Comparison of ENCODE assay signal across 7 mouse cellular contexts in genomic region chr8:104022691-104023509, GRCm38 (mm10).
DNase-seq lines count a peak whose midpoint lies in the region; TF ChIP-seq lines count a peak whose summit lies in the region.

No protein-coding gene starts in this region.

- no peak for TF ChIP-seq POLR2A in CH12.LX (IDR thresholded peaks at IDR 0.05; ENCODE audit: low read depth, low read length)
- TF ChIP-seq POLR2A in heart, adult 2 months (IDR thresholded peaks at IDR 0.05; ENCODE audit: insufficient read depth, low read depth, low read length) = no peak

- no peak for TF ChIP-seq EP300 in CH12.LX (IDR thresholded peaks at IDR 0.05; ENCODE audit: low read length)
- no peak for TF ChIP-seq EP300 in heart, adult 2 months (IDR thresholded peaks at IDR 0.05; ENCODE audit: insufficient read depth, low read depth, low read length)

- H3K79me2 ChIP-seq in CH12.LX (replicated peaks; ENCODE audit: control insufficient read depth, extremely low read depth, insufficient read depth, poor library complexity, severe bottlenecking) = no peaks in the 10 kb centered on the region
- H3K79me2 ChIP-seq in heart, adult 2 months (replicated peaks; ENCODE audit: control insufficient read depth, insufficient read depth, low read length) = no peaks in the 10 kb centered on the region

- H3K27ac ChIP-seq in CH12.LX (ENCODE audit: insufficient read depth, low read depth) = no peak overlapping the region
- H3K27ac ChIP-seq in heart, adult 2 months = no peak overlapping the region
- H3K27ac ChIP-seq in limb, embryonic 10.5 days = peak overlapping the region; percentile 91

- intact Hi-C loops in heart, adult 2 months (cut with DNase I) = no loop called here

- no peaks in the 10 kb centered on the region for H3K27me3 ChIP-seq in CH12.LX (replicated peaks)
- H3K27me3 ChIP-seq in heart, adult 2 months (ENCODE audit: control insufficient read depth, insufficient read depth, low read length) = no peaks in the 10 kb centered on the region
- H3K27me3 ChIP-seq in limb, embryonic 10.5 days (ENCODE audit: low read depth, poor library complexity, severe bottlenecking) = no peaks in the 10 kb centered on the region

- 29% methylated on average over 9 of the region's 9 CpGs for WGBS in heart, adult 2 months
- WGBS in limb, embryonic 10.5 days = 19% methylated on average over 9 of the region's 9 CpGs

- no peaks in the 10 kb centered on the region for H3K9me3 ChIP-seq in CH12.LX (replicated peaks; ENCODE audit: low read length)
- H3K9me3 ChIP-seq in limb, embryonic 10.5 days (replicated peaks) = no peaks in the 10 kb centered on the region

- no peak overlapping the region for H3K4me3 ChIP-seq in CH12.LX (replicated peaks in 1 of 3; ENCODE audit: low read depth in 2 of 3, low read length in 2 of 3, poor library complexity in 1 of 3)
- H3K4me3 ChIP-seq in heart, adult 2 months = no peak overlapping the region
- H3K4me3 ChIP-seq in limb, embryonic 10.5 days = no peak overlapping the region

- H3K4me1 ChIP-seq in CH12.LX (ENCODE audit: control insufficient read depth in 1 of 2, insufficient read depth in 2 of 2) = peaks cover 6 to 24% of the 10 kb centered on the region in 2 experiments; a peak in 3 of 4 replicates
- peaks cover 3% of the 10 kb centered on the region for H3K4me1 ChIP-seq in heart, adult 2 months (ENCODE audit: control insufficient read depth, insufficient read depth, low read length)
- peaks cover 54% of the 10 kb centered on the region for H3K4me1 ChIP-seq in limb, embryonic 10.5 days

- DNase-seq in CH12.LX (ENCODE audit: extremely low read depth) = no peak
- DNase-seq in embryo, embryonic 10.5 days (ENCODE audit: low spot score) = peak; percentile 73
- DNase-seq in heart, adult 2 months = peak; percentile 41 to 67
- DNase-seq in limb, embryonic 10.5 days (ENCODE audit: low spot score) = peak; percentile 83
- DNase-seq in ovary, postnatal 36 days (ENCODE audit: low spot score) = no peak
- no peak for DNase-seq in T-cell, adult 2 months (ENCODE audit: low spot score)
- DNase-seq in kidney, postnatal 25 days = no peak

- H3K4me2 ChIP-seq in CH12.LX (ENCODE audit: insufficient read depth, low read depth, poor library complexity, severe bottlenecking) = no peak overlapping the region

- H3K36me3 ChIP-seq in CH12.LX (replicated peaks in 1 of 2; ENCODE audit: control insufficient read depth in 1 of 2, insufficient read depth in 1 of 2, low read length in 1 of 2) = no peaks in the 10 kb centered on the region
- H3K36me3 ChIP-seq in heart, adult 2 months (ENCODE audit: control insufficient read depth, insufficient read depth, low read length) = no peaks in the 10 kb centered on the region
- H3K36me3 ChIP-seq in limb, embryonic 10.5 days = no peaks in the 10 kb centered on the region

- TF ChIP-seq CTCF in CH12.LX (conservative IDR thresholded peaks at IDR 0.05 in 1 of 2, IDR thresholded peaks at IDR 0.05 in 1 of 2; ENCODE audit: low read depth in 2 of 2, low read length in 2 of 2) = no peak
- no peak for TF ChIP-seq CTCF in heart, adult 2 months (IDR thresholded peaks at IDR 0.05)

- in situ Hi-C loops in CH12.LX (cut with MboI; ENCODE audit: low pct_ligation_motif_present, low pct_unique_long_range_greater_than_20kb, low sequenced_read_pairs) = no loop called here

- no peak for TF ChIP-seq RAD21 in CH12.LX (IDR thresholded peaks at IDR 0.05; ENCODE audit: low read depth, low read length)

- dilution Hi-C loops in CH12.LX (cut with MboI; ENCODE audit: extremely low pct_ligation_motif_present, extremely low pct_unique_long_range_greater_than_20kb, low sequenced_read_pairs) = no loop called here

- no peak overlapping the region for H3K9ac ChIP-seq in CH12.LX (ENCODE audit: insufficient read depth, low read depth)
- H3K9ac ChIP-seq in heart, adult 2 months (ENCODE audit: low read depth, low read length) = no peak overlapping the region

TF ChIP-seq in CH12.LX, 34 proteins besides CTCF, POLR2A, EP300 and RAD21:
- TF ChIP-seq MAX (IDR thresholded peaks at IDR 0.05; ENCODE audit: low read length) (peak; percentile 18; the same call in 1 of the 2 replicates), MEF2A (IDR thresholded peaks at IDR 0.05; ENCODE audit: borderline replicate concordance, low read depth, low read length) (0 out of 2 replicates have a peak, but pooled peaks have one; percentile 13), JUN (IDR thresholded peaks at IDR 0.05; ENCODE audit: insufficient read depth, low read depth, low read length) (no peak)

Comparison
In these comparisons a context has a peak if more than half of its experiments do, and no peak if none do; other contexts are left out.
1. DNase-seq: peak in embryo, embryonic 10.5 days (single experiment), heart, adult 2 months (2 of 2) and limb, embryonic 10.5 days (single experiment); none in CH12.LX (single experiment), ovary, postnatal 36 days (single experiment), T-cell, adult 2 months (single experiment) and kidney, postnatal 25 days (0 of 2).